Mouse (Mus musculus) layer of hippocampus, adult 8-10 months (tissue): ENCODE measurements around the gene Cacna1a. TPM values are rescaled to one million over a fixed set of nuclear protein-coding genes. Genes with fewer than 3 reads are reported as not detected.
"Not testable (repeated sequence)": the region's sequence is repeated elsewhere in the genome, so short reads cannot be mapped to it uniquely, and the experiment has no call there.

Source experiments
- DNase-seq, 2 experiments: peaks; one replicate each; pipeline ENCODE4 v3.0.0; 2022; ENCODE audit warnings: low spot score in 2 of 2
- total RNA-seq, 4 experiments: library from RNA; stranded (reverse); gene quantifications; 2 replicates each; pipeline ENCODE4 v1.2.4; 2022

Cacna1a gene
- total RNA-seq, 4 experiments from 2014 or later: 181 to 224 (median 200) TPM

- no peak for DNase-seq
Measured at GRCm38 (mm10) chr8:84658951-84659350, 270.7 kb downstream of the Cacna1a start.

- DNase-seq: no peak
Measured at GRCm38 (mm10) chr8:84659936-84660818, 271.9 kb downstream of the Cacna1a start.

- no peak for DNase-seq
Measured at GRCm38 (mm10) chr8:84660819-84661457, 272.7 kb downstream of the Cacna1a start.

DNA sequence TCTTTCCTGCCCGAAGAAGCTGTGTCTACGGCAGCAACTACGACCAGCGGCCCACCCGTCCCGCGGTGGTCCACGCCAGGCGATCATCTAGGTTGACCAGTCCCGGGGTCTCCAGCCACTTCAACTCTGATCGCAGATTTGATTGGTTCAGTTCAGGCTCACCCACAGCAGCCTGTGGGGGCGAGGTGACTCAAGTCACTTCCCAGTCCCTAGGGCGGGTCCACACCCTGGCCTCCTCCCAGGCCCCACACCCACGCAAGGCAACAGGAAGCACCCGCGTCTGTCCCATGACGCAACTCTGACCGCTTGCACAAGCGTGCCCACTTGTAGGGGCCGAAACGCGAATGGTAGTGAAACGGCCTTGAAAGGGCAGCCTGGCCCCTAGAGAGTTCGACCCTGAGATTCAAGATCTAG lies 273.2 kb downstream of the Cacna1a start:
- DNase-seq: no peak

- DNase-seq: no peak
Measured at GRCm38 (mm10) chr8:84661961-84662571, 273.8 kb downstream of the Cacna1a start.

DNA sequence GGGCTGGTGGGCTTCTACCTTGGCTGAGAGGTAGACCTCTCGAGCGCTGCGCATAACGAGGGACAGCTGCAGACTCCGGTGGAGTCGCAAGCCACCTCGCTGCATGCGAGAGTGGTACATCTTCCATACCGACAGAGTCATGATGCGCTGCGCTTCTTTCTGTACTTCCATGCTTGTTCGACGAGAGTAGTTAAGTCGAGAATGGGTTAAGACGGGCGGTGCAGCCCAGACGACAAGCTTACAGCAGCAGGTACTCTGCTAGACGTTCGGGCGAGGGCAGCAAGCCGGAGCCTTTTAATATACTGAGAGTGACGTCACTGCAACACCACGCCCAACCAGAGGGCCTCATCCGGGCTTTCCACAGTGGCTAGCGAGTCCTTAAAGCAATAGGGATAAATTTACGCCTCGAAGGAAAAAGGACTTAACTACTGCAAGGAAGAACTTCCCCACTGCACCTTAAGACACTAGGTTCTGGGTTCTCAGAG lies 274.4 kb downstream of the Cacna1a start, which contains the start of gene Ier2:
Ier2 (minus strand) TSS at position 272 of the 485 bp plus-strand sequence.
- peak; percentile 91 to 92 for DNase-seq

- peak; percentile 95 to 98 for DNase-seq
Measured at GRCm38 (mm10) chr8:84663483-84664327, 275.5 kb downstream of the Cacna1a start.

DNA sequence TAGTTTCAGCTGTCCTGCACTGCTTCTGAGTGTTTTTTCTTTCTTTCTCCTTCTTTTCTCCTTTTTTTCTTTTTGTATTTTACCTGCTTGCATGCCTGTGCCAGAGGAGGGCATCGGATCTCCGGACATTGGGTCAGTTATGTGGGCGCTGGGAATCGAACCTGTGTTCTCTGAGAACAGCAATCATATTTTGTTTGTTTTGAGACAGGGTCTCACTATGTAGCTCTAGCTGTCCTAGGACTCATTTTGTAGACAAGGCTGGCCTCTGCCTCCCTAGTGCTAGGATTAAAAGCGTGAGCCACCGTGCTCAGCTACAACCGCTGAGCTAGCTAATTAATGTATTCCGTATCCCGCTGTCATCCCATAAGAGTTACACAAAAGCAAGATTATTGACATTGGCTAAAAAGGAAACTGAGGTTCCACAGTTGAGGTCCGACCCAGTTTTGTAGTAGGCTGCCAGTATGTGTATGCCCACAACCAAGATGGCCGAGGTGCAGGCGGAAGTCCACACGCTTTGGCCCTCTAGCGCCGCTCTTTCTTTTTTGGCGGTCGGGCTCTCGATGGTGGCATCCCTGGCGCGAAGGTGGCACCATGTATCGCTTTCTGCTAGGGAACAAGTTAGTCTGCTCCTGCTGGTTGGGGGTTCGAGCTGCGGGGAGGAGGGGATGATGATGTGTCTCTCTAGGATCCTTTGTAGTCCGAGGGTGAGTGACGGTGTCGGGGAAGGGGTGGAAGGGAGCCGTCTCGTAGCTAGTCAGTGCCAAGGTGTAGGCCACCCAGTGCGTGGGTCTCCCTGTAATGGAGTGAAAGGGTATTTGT lies 276.5 kb downstream of the Cacna1a start:
- DNase-seq: peak; percentile 76 to 82

DNA sequence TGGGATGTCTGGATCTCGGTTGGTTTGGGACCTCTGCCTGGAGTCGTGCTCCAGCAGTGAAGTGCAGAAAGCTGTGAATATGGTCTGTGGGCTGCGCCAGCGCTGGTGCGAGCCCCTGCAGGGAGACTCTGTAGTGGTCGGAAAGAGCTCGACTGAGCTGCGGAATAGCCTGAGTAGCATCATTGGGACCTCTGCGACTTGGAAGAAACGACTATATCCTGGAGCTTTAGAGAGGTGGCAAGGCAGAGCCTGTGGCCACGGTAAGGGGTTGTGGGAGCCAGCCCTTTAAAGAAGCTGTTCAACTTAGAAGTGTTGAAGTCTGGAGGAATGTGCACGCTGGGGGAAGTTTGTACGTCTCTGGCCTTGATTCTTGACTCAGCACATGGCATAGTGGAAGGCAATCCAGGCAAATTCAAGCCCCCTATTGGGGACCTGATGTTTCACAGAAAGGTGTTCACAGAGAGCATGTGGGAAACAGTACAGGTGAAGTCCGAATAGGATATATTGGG lies 277.2 kb downstream of the Cacna1a start:
- no peak for DNase-seq

- DNase-seq: no peak
Measured at GRCm38 (mm10) chr8:84668081-84668480, 279.8 kb downstream of the Cacna1a start.

GRCm38 (mm10) chr8:84668731-84669485 lies 280.7 kb downstream of the Cacna1a start:
- no peak for DNase-seq

DNA sequence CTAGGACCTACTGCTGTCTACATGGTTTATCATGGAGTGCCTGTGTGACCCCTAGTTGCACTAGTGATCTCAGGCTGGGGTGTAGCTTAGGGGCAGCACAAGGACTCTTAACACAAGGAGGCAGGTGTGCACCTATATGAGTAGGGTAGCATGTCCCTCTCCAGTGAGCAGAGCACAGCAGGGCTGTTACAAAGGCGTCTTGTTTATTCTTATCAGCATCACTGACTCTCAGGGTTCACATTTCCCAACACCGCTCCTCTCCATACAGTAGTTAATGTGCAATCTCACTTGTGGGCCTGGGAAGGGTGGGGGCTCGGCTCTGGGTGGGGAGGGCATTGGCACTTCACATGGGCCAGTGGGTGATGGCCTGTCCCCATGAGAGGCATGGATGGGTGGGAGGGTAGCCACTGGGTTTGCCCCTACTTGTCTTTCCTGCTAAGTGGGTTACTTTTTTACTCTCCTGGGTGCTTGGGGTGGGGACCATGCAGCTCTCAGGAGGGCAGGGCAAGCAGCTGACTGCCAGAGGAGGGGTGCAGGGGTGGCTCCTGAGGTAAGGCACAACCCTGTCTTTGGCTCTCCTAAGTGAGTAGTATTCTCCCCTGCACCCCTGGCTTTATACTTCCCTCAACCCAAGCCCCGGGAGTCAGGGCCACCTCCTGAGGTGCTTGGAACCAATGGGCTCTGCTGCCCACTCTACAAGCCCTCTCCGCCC lies 282.2 kb downstream of the Cacna1a start:
- not testable (repeated sequence) for DNase-seq

DNA sequence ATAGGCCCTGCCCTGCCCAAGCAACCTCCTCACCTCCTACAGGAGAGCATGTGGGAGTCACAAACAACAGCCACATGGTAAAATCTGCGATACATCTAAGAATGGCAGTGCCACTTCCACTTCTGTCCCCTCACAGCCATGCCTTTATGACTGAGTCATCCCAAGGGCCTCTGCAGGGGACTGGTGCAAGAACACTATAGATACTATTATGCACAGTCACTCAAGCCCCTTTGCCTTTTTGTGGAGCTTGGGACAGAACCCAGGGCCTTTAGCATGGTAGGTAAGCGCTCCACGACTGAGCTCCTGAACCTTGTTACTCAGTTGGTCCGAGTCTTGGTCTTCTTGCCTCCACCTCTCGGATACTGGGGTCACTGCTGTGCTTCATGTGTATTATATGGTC lies 289.1 kb downstream of the Cacna1a start:
- no peak for DNase-seq

DNA sequence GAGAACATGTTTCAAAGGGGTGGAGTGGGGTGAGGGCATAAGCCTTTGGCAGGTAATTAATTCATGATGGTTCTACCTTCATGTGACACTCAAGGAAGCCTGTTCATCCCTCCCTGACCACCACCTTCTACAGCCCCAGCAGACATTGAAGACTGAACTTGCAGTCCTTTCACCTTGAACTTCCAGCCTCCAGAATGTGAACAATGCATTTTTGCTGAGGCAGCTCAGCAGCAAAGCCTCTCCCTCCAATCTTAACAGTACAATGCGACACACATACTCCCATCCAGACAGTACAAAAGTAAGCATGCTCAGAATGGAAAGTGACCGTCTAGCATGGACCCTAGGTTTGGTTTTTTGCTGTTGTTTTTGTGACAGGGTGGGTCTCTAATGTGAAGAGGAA lies 293.2 kb downstream of the Cacna1a start:
- no peak for DNase-seq

- DNase-seq: no peak
Measured at GRCm38 (mm10) chr8:84682257-84682656, 294.0 kb downstream of the Cacna1a start.

GRCm38 (mm10) chr8:84684537-84684936 lies 296.3 kb downstream of the Cacna1a start:
- no peak for DNase-seq

- no peak for DNase-seq
Measured at GRCm38 (mm10) chr8:84686191-84687002, 298.2 kb downstream of the Cacna1a start, which contains the start of gene Trmt1. Trmt1 (plus strand) TSS chr8:84686307.
